In genomic region chr2:149625626-149626025, GRCm38 (mm10) we compare ENCODE assay signal across 13 mouse cellular contexts.
DNase-seq lines count a peak whose midpoint lies in the region; ATAC-seq lines count a peak whose summit lies in the region.
"Had no signal": no experiment of that assay in that cellular context is flagged by ENCODE, and none has a peak within 500 bp of the region (broad histone marks: within the 10 kb centered on the region; RNA-seq: fewer than 3 reads in every experiment).

No protein-coding gene starts in this region.

- H3K27ac ChIP-seq in hindbrain, embryonic 13.5 days, result no peak overlapping the region
- H3K27ac ChIP-seq in hindbrain, embryonic 12.5 days, result no peak overlapping the region
- no peak overlapping the region for H3K27ac ChIP-seq in midbrain, embryonic 16.5 days (ENCODE audit: low read length)
- H3K27ac ChIP-seq: embryonic facial prominence, embryonic 12.5 days; layer of hippocampus, adult 2 months; lung, embryonic 15.5 days; neural tube, embryonic 12.5 days; stomach, embryonic 15.5 days had no signal

- no peaks in the 10 kb centered on the region for H3K27me3 ChIP-seq in hindbrain, embryonic 13.5 days
- no peaks in the 10 kb centered on the region for H3K27me3 ChIP-seq in hindbrain, embryonic 12.5 days
- no peaks in the 10 kb centered on the region for H3K27me3 ChIP-seq in midbrain, embryonic 16.5 days (ENCODE audit: control insufficient read depth, insufficient read depth, low read depth, low read length)
- H3K27me3 ChIP-seq: embryonic facial prominence, embryonic 12.5 days; lung, embryonic 15.5 days; neural tube, embryonic 12.5 days; stomach, embryonic 15.5 days had no signal

- peak; percentile 15 for DNase-seq in ovary, postnatal 36 days (ENCODE audit: low spot score)
- no peak for DNase-seq in ovary, adult 18-20 months (ENCODE audit: low spot score)
- DNase-seq in fibroblast of lung, adult 2 months (ENCODE audit: low read depth), result peak; percentile 10
- DNase-seq in lung, postnatal 25 days (ENCODE audit: low spot score), result peak; percentile 8
- no peak for DNase-seq in cerebellum, adult 11-12 months

- H3K4me2 ChIP-seq in hindbrain, embryonic 13.5 days, result no peak overlapping the region
- H3K4me2 ChIP-seq in hindbrain, embryonic 12.5 days (replicated peaks), result no peak overlapping the region
- H3K4me2 ChIP-seq in midbrain, embryonic 16.5 days (ENCODE audit: low read length), result no peak overlapping the region
- H3K4me2 ChIP-seq: embryonic facial prominence, embryonic 12.5 days; lung, embryonic 15.5 days; neural tube, embryonic 12.5 days; stomach, embryonic 15.5 days had no signal

- WGBS in hindbrain, embryonic 13.5 days, result 65% methylated on average over 1 of the region's 1 CpGs
- 84% methylated on average over 1 of the region's 1 CpGs for WGBS in hindbrain, embryonic 12.5 days
- WGBS in midbrain, embryonic 16.5 days, result 59% methylated on average over 1 of the region's 1 CpGs

- no peak overlapping the region for H3K4me3 ChIP-seq in hindbrain, embryonic 13.5 days
- H3K4me3 ChIP-seq in hindbrain, embryonic 12.5 days, result no peak overlapping the region
- no peak overlapping the region for H3K4me3 ChIP-seq in midbrain, embryonic 16.5 days (ENCODE audit: low read depth, low read length)
- H3K4me3 ChIP-seq: embryonic facial prominence, embryonic 12.5 days; layer of hippocampus, adult 2 months; lung, embryonic 15.5 days; neural tube, embryonic 12.5 days; stomach, embryonic 15.5 days had no signal

- 0 out of 2 replicates have a peak, but pooled peaks have one; percentile 10 for ATAC-seq in hindbrain, embryonic 13.5 days (ENCODE audit: low FRiP score)
- ATAC-seq in hindbrain, embryonic 12.5 days (ENCODE audit: low FRiP score), result no peak
- ATAC-seq in midbrain, embryonic 16.5 days, result no peak

- no peaks in the 10 kb centered on the region for H3K4me1 ChIP-seq in hindbrain, embryonic 13.5 days (replicated peaks)
- no peaks in the 10 kb centered on the region for H3K4me1 ChIP-seq in hindbrain, embryonic 12.5 days
- no peaks in the 10 kb centered on the region for H3K4me1 ChIP-seq in midbrain, embryonic 16.5 days (ENCODE audit: control insufficient read depth, insufficient read depth, low read length)
- H3K4me1 ChIP-seq: embryonic facial prominence, embryonic 12.5 days; lung, embryonic 15.5 days; neural tube, embryonic 12.5 days; stomach, embryonic 15.5 days had no signal

- no peaks in the 10 kb centered on the region for H3K9me3 ChIP-seq in hindbrain, embryonic 13.5 days
- H3K9me3 ChIP-seq in hindbrain, embryonic 12.5 days (replicated peaks), result no peaks in the 10 kb centered on the region
- no peaks in the 10 kb centered on the region for H3K9me3 ChIP-seq in midbrain, embryonic 16.5 days (replicated peaks; ENCODE audit: control insufficient read depth, low read length, poor library complexity, severe bottlenecking)
- H3K9me3 ChIP-seq: embryonic facial prominence, embryonic 12.5 days; lung, embryonic 15.5 days; neural tube, embryonic 12.5 days; stomach, embryonic 15.5 days had no signal

- no peak overlapping the region for H3K9ac ChIP-seq in hindbrain, embryonic 13.5 days
- no peak overlapping the region for H3K9ac ChIP-seq in hindbrain, embryonic 12.5 days
- H3K9ac ChIP-seq in midbrain, embryonic 16.5 days (ENCODE audit: low read depth, low read length), result no peak overlapping the region
- H3K9ac ChIP-seq: embryonic facial prominence, embryonic 12.5 days; lung, embryonic 15.5 days; neural tube, embryonic 12.5 days; stomach, embryonic 15.5 days had no signal

- no peaks in the 10 kb centered on the region for H3K36me3 ChIP-seq in hindbrain, embryonic 13.5 days
- H3K36me3 ChIP-seq in hindbrain, embryonic 12.5 days, result no peaks in the 10 kb centered on the region
- no peaks in the 10 kb centered on the region for H3K36me3 ChIP-seq in midbrain, embryonic 16.5 days (ENCODE audit: control insufficient read depth, insufficient read depth, low read length)
- H3K36me3 ChIP-seq: embryonic facial prominence, embryonic 12.5 days; lung, embryonic 15.5 days; neural tube, embryonic 12.5 days; stomach, embryonic 15.5 days had no signal

Comparison
In these comparisons a context has a peak if more than half of its experiments do, and no peak if none do; other contexts are left out.
1. DNase-seq: peak in ovary, postnatal 36 days (single experiment), fibroblast of lung, adult 2 months (single experiment) and lung, postnatal 25 days (single experiment); none in ovary, adult 18-20 months (single experiment) and cerebellum, adult 11-12 months (single experiment).